Mouse (Mus musculus) midbrain, embryonic 12.5 days (tissue): ENCODE data around the gene Rassf3. TPM values are rescaled to one million over a fixed set of nuclear protein-coding genes. Genes with fewer than 3 reads are reported as not detected.

Experiments used
- ATAC-seq: fragments of 200-750 bp; cut with Nextera tagmentation; 2 replicates; pipeline ENCODE4 v1.8.0; 2017; ENCODE audit warnings: low read depth, moderate TSS enrichment, moderate library complexity; ENCODE audit not compliant: low FRiP score
- H3K27ac ChIP-seq: fragments of 300-500 bp; sonication (generic); replicated peaks from 2 replicates; pipeline ENCODE4 v1.5.1; 2016; ENCODE audit warnings: mild to moderate bottlenecking
- H3K27me3 ChIP-seq: fragments of 300-500 bp; sonication (generic); 2 replicates; pipeline ENCODE4 v1.6.1; 2016; ENCODE audit warnings: mild to moderate bottlenecking
- H3K36me3 ChIP-seq: fragments of 300-500 bp; sonication (generic); 2 replicates; pipeline ENCODE4 v1.6.1; 2016
- H3K4me1 ChIP-seq: fragments of 300-500 bp; sonication (generic); 2 replicates; pipeline ENCODE4 v1.6.1; 2016
- H3K4me2 ChIP-seq: fragments of 300-500 bp; sonication (generic); replicated peaks from 2 replicates; pipeline ENCODE4 v1.6.1; 2016; ENCODE audit warnings: mild to moderate bottlenecking, moderate library complexity
- H3K4me3 ChIP-seq: fragments of 300-500 bp; sonication (generic); 2 replicates; pipeline ENCODE4 v1.5.1; 2016; ENCODE audit warnings: mild to moderate bottlenecking
- H3K9ac ChIP-seq: fragments of 300-500 bp; sonication (generic); replicated peaks from 2 replicates; pipeline ENCODE4 v1.6.1; 2016; ENCODE audit warnings: mild to moderate bottlenecking, moderate library complexity
- H3K9me3 ChIP-seq: fragments of 300-500 bp; sonication (generic); 2 replicates; pipeline ENCODE4 v1.6.1; 2016; ENCODE audit warnings: mild to moderate bottlenecking
- WGBS: fragments of 180-500 bp; shearing (Covaris S2); methylation state at CpG from one replicate; pipeline ENCODE4 v1.1.7; 2016; 5-methylcytosine and 5-hydroxymethylcytosine counted together
- polyA plus RNA-seq: library from polyadenylated mRNA; unstranded; fragments of >200 nt; fragmentation: Nextera tagmentation; extraction: Ambion mirVana; gene quantifications from 2 replicates; pipeline ENCODE4 v1.2.1, GENCODE M21; 2016

Rassf3 gene
- polyA plus RNA-seq, 1 experiment from 2014 or later = 6.7 TPM

- no peak overlapping the region for H3K4me3 ChIP-seq
- no peaks in the 10 kb centered on the region for H3K4me1 ChIP-seq
- H3K27me3 ChIP-seq = no peaks in the 10 kb centered on the region
- no peak for ATAC-seq
- no peaks in the 10 kb centered on the region for H3K9me3 ChIP-seq
- no peak overlapping the region for H3K4me2 ChIP-seq
- H3K36me3 ChIP-seq = no peaks in the 10 kb centered on the region
- WGBS = 88% methylated on average over 9 of the region's 9 CpGs
- no peak overlapping the region for H3K27ac ChIP-seq
- no peak overlapping the region for H3K9ac ChIP-seq
Observed at GRCm38 (mm10) chr10:121486350-121486749, 10.2 kb upstream of the Rassf3 start.

DNA sequence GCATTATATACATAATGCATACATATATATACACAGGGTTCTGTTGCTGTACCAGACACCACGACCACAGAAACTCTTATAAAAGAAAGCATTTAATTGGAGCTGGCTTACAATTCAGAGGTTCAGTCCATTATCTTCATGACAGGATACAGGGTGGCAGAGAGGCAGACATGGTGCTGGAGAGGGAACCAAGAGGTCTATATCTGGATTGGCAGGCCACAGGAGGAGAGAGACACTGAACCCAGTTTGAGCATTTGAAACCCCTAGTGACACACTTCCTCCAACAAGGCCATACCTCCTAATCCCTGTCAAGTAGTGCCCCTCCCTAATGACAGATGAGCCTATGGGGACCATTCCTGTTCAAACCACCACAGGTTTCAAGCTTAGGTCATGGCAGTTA lies 7.2 kb upstream of the Rassf3 start:
- H3K4me1 ChIP-seq = no peaks in the 10 kb centered on the region

DNA sequence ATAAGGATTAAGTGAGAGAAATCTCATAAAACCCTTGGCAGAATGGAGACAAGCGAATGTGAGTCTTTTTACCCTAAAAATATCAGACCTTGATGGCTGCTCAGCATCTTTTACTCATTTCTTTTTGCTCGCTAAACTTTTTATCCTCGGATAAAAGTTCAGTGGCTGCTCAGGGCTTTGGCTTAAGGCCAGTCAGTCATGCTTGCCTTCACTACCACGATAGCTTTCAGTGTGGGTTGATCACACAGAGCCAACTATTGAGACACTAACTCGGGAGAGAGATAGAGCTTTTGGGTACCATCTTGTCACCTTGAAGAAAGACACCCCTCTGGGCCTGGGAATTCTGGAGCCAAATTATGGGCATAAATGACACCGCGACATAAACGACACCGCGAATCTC lies 5.0 kb upstream of the Rassf3 start:
- WGBS = 91% methylated on average over 10 of the region's 10 CpGs
- no peak overlapping the region for H3K9ac ChIP-seq
- no peak for ATAC-seq

More for the DNA sequence above, 7.2 kb upstream of the Rassf3 start:
- ATAC-seq = no peak
- no peak overlapping the region for H3K4me3 ChIP-seq
- H3K9ac ChIP-seq = no peak overlapping the region
- no peak overlapping the region for H3K27ac ChIP-seq
- 76% methylated on average over 1 of the region's 1 CpGs for WGBS
- H3K9me3 ChIP-seq = no peaks in the 10 kb centered on the region
- no peaks in the 10 kb centered on the region for H3K36me3 ChIP-seq
- H3K4me2 ChIP-seq = no peak overlapping the region
- H3K27me3 ChIP-seq = no peaks in the 10 kb centered on the region

DNA sequence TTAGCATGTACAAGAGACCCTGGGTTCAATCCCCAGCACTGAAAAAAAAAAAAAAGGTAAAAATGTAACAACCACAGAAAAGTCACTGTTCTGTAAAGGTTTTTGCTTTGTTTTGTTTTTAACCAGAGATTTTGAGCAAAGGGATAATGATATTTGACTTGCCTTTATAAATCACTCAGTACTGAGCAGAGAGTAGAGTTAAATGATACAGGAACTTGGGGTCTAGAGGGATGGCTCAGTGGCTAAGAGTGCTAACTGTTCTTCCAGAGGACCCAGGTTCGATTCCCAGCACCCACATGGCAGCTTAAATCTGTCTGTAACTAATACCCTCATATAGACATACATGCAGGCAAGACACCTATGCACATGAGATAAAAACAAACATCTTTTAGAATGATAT lies 3.8 kb upstream of the Rassf3 start:
- Histone ChIP-seq H3K9me3 (no peaks in the 10 kb centered on the region), H3K27me3 (peaks cover 9% of the 10 kb centered on the region), H3K4me1 (peaks cover 21% of the 10 kb centered on the region), H3K9ac (no peak overlapping the region), H3K4me3 (no peak overlapping the region), H3K27ac (no peak overlapping the region), H3K36me3 (no peaks in the 10 kb centered on the region), H3K4me2 (no peak overlapping the region)
- no peak for ATAC-seq
- whole genome bisulfite sequencing = 86% methylated on average over 1 of the region's 1 CpGs

More for the DNA sequence above, 5.0 kb upstream of the Rassf3 start:
- Histone ChIP-seq H3K9me3 (no peaks in the 10 kb centered on the region), H3K4me1 (peaks cover 12% of the 10 kb centered on the region; the same call in 1 of the 2 replicates), H3K36me3 (no peaks in the 10 kb centered on the region), H3K27me3 (no peaks in the 10 kb centered on the region; the same call in 1 of the 2 replicates), H3K4me2 (no peak overlapping the region), H3K4me3 (no peak overlapping the region), H3K27ac (no peak overlapping the region)

DNA sequence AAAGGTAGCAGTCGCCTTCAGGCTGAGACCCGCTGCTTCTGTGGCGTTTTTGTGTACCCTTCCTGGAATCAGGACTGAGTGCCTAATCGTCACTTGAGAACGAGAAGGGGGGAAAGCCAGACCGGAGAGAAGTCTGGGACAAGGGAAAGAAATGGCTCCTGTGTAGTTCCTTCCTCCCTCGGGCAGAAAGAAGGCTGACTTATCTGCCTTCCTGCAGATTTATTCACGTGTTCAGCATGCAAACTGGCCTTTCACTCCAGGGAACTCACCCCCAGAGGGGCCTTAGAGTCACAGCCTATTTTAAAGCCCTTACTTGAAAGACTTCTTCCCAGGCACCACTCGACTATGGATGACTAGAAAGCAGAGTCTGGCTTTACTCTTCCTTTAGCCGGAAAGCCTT lies 1.3 kb upstream of the Rassf3 start:
- H3K4me2 ChIP-seq = peak overlapping the region; percentile 95; the same call in 1 of the 2 replicates
- no peak for ATAC-seq
- 7% methylated on average over 10 of the region's 10 CpGs for WGBS

GRCm38 (mm10) chr10:121476968-121477337 lies 806 bp upstream of the Rassf3 start:
- Histone ChIP-seq H3K9ac (no peak overlapping the region), H3K27me3 (peaks cover 26% of the 10 kb centered on the region), H3K4me3 (peak overlapping the region; percentile 63), H3K36me3 (no peaks in the 10 kb centered on the region), H3K4me1 (peaks cover 30% of the 10 kb centered on the region), H3K27ac (no peak overlapping the region), H3K9me3 (no peaks in the 10 kb centered on the region), H3K4me2 (peak overlapping the region; percentile 95)
- 16% methylated on average over 8 of the region's 8 CpGs for WGBS
- no peak; the same call in 1 of the 2 replicates for ATAC-seq

More for the DNA sequence above, 1.3 kb upstream of the Rassf3 start:
- Histone ChIP-seq H3K9me3 (no peaks in the 10 kb centered on the region), H3K9ac (no peak overlapping the region), H3K27me3 (peaks cover 26% of the 10 kb centered on the region), H3K4me1 (peaks cover 30% of the 10 kb centered on the region), H3K36me3 (no peaks in the 10 kb centered on the region), H3K4me3 (no peak overlapping the region), H3K27ac (peak overlapping the region; percentile 54)

DNA sequence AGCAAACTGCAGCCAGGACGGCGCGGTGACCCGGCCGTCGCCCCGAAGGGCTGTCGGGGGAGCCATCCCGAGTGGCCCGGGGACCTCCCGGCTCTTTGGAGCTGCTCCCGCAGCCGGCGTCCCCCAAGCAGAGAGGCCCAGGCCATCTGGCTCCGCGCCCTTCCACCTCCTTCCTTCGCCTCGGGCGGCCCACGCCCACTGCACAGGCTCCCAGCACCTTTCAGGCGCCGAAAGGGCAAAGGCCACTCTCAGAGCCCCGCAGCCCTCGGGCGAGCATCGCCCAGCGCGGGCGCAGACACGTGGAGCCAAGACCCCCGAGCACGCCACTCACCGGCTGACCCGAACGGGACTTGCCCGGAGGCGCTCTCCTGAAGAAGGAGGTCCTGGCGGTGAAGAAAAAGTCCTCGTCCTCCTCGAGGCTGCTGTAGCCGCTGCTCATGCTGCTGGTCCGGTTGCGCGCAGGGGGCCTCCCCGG lies 438 bp downstream of the Rassf3 start:
- Histone ChIP-seq H3K4me2 (peak overlapping the region; percentile 95), H3K9ac (peak overlapping the region; percentile 66), H3K4me3 (peak overlapping the region; percentile 63), H3K27me3 (peaks cover 26% of the 10 kb centered on the region), H3K9me3 (no peaks in the 10 kb centered on the region), H3K36me3 (no peaks in the 10 kb centered on the region), H3K27ac (peak overlapping the region; percentile 60), H3K4me1 (peaks cover 30% of the 10 kb centered on the region)
- ATAC-seq = no peak
- 0% methylated on average over 39 of the region's 45 CpGs for WGBS

DNA sequence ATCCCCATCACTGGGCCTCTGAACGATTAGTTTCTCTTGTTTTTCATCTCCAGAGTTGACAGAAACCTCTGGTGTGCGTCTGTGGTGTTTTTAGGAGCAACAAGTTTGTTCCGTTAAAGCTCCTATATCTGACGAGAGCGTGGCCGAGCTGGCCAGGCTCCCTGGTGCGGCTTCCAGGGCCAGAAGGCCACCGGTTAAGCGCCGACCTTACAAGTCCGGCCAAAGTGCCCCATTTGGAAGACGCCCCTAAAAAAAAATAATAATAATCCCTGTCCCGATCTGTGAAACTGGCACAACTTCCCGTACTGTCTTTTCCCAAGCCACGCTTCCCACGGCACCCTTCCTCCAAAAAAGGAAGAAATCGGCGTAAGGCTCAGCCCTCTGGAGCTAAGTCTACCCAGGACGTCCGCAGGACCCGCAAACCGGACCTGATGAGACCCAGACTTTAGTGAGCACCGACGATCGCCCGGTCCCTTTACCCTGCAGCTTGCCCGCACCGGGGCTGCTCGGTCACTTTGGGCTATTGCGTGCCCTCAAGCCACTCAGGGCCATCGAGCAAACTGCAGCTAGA lies 961 bp downstream of the Rassf3 start:
- H3K4me1 ChIP-seq = peaks cover 30% of the 10 kb centered on the region
- H3K4me3 ChIP-seq = peak overlapping the region; percentile 63
- peak overlapping the region; percentile 95 for H3K4me2 ChIP-seq
- no peak for ATAC-seq
- 2% methylated on average over 31 of the region's 31 CpGs for WGBS
- peak overlapping the region; percentile 60; the same call in 1 of the 2 replicates for H3K27ac ChIP-seq
- no peaks in the 10 kb centered on the region for H3K36me3 ChIP-seq
- H3K27me3 ChIP-seq = peaks cover 26% of the 10 kb centered on the region
- no peaks in the 10 kb centered on the region for H3K9me3 ChIP-seq
- H3K9ac ChIP-seq = peak overlapping the region; percentile 66

DNA sequence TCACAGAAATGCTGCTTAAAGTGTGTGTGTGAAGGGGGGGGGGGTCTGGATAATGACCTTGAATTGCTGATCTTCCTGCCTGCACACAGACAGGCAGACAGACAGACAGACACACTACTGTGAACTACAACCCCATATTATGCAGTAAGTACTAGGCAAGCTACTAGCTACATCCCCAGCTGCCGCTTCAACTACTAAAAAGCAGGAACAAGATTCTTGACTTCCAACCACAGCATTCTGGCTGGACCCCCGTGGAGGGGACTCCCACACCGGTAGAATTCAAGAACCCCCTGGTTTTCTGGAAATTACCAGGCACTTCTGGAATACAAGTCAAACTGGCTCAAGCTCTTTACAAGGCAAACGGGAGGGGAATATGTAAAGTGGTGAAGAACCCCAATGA lies 1.9 kb downstream of the Rassf3 start:
- ATAC-seq = no peak
- H3K4me3 ChIP-seq = peak overlapping the region; percentile 63; the same call in 1 of the 2 replicates
- H3K27me3 ChIP-seq = peaks cover 26% of the 10 kb centered on the region
- peak overlapping the region; percentile 95 for H3K4me2 ChIP-seq
- no peaks in the 10 kb centered on the region for H3K36me3 ChIP-seq
- no peak overlapping the region for H3K9ac ChIP-seq
- H3K27ac ChIP-seq = no peak overlapping the region
- H3K9me3 ChIP-seq = no peaks in the 10 kb centered on the region
- 36% methylated on average over 4 of the region's 4 CpGs for WGBS
- peaks cover 30% of the 10 kb centered on the region for H3K4me1 ChIP-seq

- Histone ChIP-seq H3K36me3 (no peaks in the 10 kb centered on the region), H3K9ac (no peak overlapping the region), H3K27me3 (peaks cover 26% of the 10 kb centered on the region), H3K4me3 (no peak overlapping the region), H3K9me3 (no peaks in the 10 kb centered on the region), H3K4me2 (peak overlapping the region; percentile 95; the same call in 1 of the 2 replicates), H3K4me1 (peaks cover 30% of the 10 kb centered on the region), H3K27ac (no peak overlapping the region)
- no peak for ATAC-seq
- WGBS = 69% methylated on average over 12 of the region's 12 CpGs
Observed at GRCm38 (mm10) chr10:121473723-121474215, 2.4 kb downstream of the Rassf3 start.

DNA sequence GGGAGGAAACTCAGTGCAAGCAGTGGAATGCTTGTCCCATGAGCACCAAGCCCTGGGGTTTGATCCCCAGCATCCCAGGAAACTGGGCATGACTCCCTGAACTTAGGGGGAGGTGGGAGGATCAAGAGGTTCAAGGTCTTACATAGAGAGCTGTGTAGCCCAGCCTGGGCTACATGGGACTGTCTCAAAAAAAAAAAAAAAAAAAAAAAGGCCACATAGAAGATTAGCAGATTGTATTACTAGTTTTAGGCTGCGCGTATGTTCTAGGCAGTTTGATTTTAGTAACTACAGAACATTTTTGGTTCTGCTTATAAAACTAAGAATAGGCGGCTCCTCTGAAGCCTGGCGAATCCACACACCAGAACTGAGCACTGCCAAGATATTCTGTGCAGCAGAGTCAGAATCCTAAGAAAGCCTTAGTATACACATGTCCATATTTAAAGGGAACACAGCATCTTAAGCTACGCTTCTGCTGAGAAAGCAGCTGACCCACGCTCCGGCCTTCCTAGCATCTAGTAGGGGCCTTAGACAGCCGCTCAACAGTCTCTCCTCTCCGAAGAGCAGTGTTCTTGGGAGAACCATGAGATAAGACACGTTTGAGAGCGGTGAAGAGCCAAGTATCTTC lies 3.4 kb downstream of the Rassf3 start:
- Histone ChIP-seq H3K4me3 (no peak overlapping the region), H3K4me2 (no peak overlapping the region), H3K4me1 (peaks cover 30% of the 10 kb centered on the region), H3K27ac (no peak overlapping the region), H3K27me3 (peaks cover 26% of the 10 kb centered on the region), H3K36me3 (no peaks in the 10 kb centered on the region), H3K9ac (no peak overlapping the region), H3K9me3 (no peaks in the 10 kb centered on the region)
- 88% methylated on average over 11 of the region's 11 CpGs for WGBS
- ATAC-seq = no peak

DNA sequence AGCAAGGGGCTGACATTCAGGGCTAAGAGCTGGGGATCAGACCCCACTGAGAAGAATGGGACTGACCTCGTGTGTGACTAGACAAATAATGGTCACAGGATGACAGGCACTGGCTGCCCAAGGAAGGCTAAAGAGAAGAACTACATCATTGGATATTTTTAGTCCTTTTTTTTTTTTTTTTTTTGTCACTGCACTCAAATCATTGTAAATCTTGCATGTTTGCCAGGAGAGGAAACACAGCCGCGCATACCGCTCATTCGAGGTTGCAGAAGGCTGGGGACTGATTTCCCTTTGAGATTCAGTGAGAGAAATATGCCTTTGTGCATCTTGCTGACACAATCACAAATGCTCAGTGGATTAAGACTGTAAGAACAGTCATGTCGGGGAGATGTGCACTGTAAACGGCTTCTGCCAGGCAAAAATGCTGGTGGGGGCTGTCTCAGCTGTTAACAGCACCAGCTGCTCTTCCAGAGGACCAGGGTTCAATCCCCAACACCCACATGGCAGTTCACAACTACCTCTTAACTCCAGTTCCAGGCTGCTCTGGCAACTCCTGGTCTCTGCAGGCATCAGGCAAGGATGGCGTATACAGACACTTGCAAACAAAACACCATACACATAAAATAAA lies 4.5 kb downstream of the Rassf3 start:
- Histone ChIP-seq H3K9ac (no peak overlapping the region), H3K27me3 (peaks cover 26% of the 10 kb centered on the region)
- 54% methylated on average over 8 of the region's 8 CpGs for WGBS

More for the DNA sequence above, 4.5 kb downstream of the Rassf3 start:
- H3K4me3 ChIP-seq = no peak overlapping the region
- H3K4me1 ChIP-seq = peaks cover 29% of the 10 kb centered on the region
- ATAC-seq = no peak
- no peak overlapping the region for H3K4me2 ChIP-seq
- no peaks in the 10 kb centered on the region for H3K36me3 ChIP-seq
- no peaks in the 10 kb centered on the region for H3K9me3 ChIP-seq
- H3K27ac ChIP-seq = no peak overlapping the region
